Mouse (Mus musculus) gastrocnemius, adult 18-20 months (tissue): ENCODE measurements around the gene Ttc39a. TPM values are rescaled to one million over a fixed set of nuclear protein-coding genes. Genes with fewer than 3 reads are reported as not detected.

ENCODE experiments used
- DNase-seq: peaks from one replicate; pipeline ENCODE4 v3.0.0; 2021; ENCODE audit warnings: low spot score
- total RNA-seq, 2 experiments: library from RNA; stranded (reverse); gene quantifications; 2 replicates each; pipeline ENCODE4 v1.2.3; 2021

The Ttc39a gene
- total RNA-seq, 2 experiments from 2014 or later: 0.11 TPM; not detected in 1

GRCm38 (mm10) chr4:109456821-109457220 lies 50.4 kb downstream of the Ttc39a start:
- no peak for DNase-seq

GRCm38 (mm10) chr4:109460421-109461179 lies 54.2 kb downstream of the Ttc39a start:
- peak; percentile 40 for DNase-seq

- DNase-seq: no peak
Observed at GRCm38 (mm10) chr4:109463892-109464291, 57.5 kb downstream of the Ttc39a start.

- DNase-seq: no peak
Observed at GRCm38 (mm10) chr4:109467687-109468086, 61.3 kb downstream of the Ttc39a start.

GRCm38 (mm10) chr4:109471606-109472005 lies 65.2 kb downstream of the Ttc39a start:
- no peak for DNase-seq

GRCm38 (mm10) chr4:109472566-109472965 lies 66.1 kb downstream of the Ttc39a start:
- no peak for DNase-seq

GRCm38 (mm10) chr4:109475078-109475477 lies 68.7 kb downstream of the Ttc39a start:
- no peak for DNase-seq

GRCm38 (mm10) chr4:109475577-109476553 lies 69.4 kb downstream of the Ttc39a start:
- peak; percentile 44 for DNase-seq

GRCm38 (mm10) chr4:109476554-109477014 lies 70.2 kb downstream of the Ttc39a start:
- DNase-seq: peak; percentile 88

- no peak for DNase-seq
Observed at GRCm38 (mm10) chr4:109477454-109477853, 71.0 kb downstream of the Ttc39a start.

GRCm38 (mm10) chr4:109481424-109481823 lies 75.0 kb downstream of the Ttc39a start:
- DNase-seq: no peak

- DNase-seq: no peak
Observed at GRCm38 (mm10) chr4:109482701-109483100, 76.3 kb downstream of the Ttc39a start.

- no peak for DNase-seq
Observed at GRCm38 (mm10) chr4:109484621-109485020, 78.2 kb downstream of the Ttc39a start, which contains the start of gene Rnf11. Rnf11 (minus strand) TSS chr4:109484728.

GRCm38 (mm10) chr4:109488812-109489211 lies 82.4 kb downstream of the Ttc39a start:
- no peak for DNase-seq

- DNase-seq: peak; percentile 30
Observed at GRCm38 (mm10) chr4:109493581-109493980, 87.2 kb downstream of the Ttc39a start.

Other genes starting within 250 kb of the Ttc39a start
- 100 to 1,000 TPM in 1 of 2 experiments, 10 to 100 TPM in 1; 91.6 to 107 TPM for gene Osbpl9, start 204.4 kb upstream of the Ttc39a start, total RNA-seq
- not detected for gene Calr4, start 172.1 kb upstream of the Ttc39a start, total RNA-seq
- 10 to 100 TPM; 74.3 to 80.3 TPM for gene Eps15, start 126.4 kb upstream of the Ttc39a start, total RNA-seq
- 100 to 1,000 TPM; 123 to 131 TPM for gene Rnf11, start 78.1 kb downstream of the Ttc39a start, total RNA-seq
- not detected for gene 4930522H14Rik, start 124.7 kb downstream of the Ttc39a start, total RNA-seq